Mouse (Mus musculus): ENCODE data around the gene Bsn.

- no peak for TF ChIP-seq POLR2A (IDR thresholded peaks at IDR 0.05; ENCODE audit: extremely low read depth, insufficient read depth, low read length)
- no peak for TF ChIP-seq CTCF (IDR thresholded peaks at IDR 0.05; ENCODE audit: low read depth, low read length)
Measured at GRCm38 (mm10) chr9:108223633-108224032, 33.4 kb upstream of the Bsn start.
